In the genomic region with DNA sequence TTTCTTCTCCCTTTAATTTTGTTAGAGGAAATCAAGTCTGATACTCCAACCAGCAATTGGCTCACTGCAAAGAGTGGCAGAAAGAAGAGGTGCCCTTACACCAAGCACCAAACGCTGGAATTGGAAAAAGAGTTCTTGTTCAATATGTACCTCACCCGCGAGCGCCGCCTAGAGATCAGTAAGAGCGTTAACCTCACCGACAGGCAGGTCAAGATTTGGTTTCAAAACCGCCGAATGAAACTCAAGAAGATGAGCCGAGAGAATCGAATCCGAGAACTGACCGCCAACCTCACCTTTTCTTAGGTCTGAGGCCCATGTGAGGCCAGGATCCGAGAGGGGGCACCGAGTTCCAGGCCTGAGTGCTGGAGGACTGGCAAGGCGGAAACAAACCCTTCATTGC, we compare ENCODE assay signal across 8 mouse cellular contexts. TPM values are rescaled to one million over a fixed set of nuclear protein-coding genes. Genes with fewer than 3 reads are reported as not detected.
DNase-seq lines count a peak whose midpoint lies in the region; ATAC-seq and TF ChIP-seq lines count a peak whose summit lies in the region.

No protein-coding gene starts in this region.

- ATAC-seq in heart, embryonic 11.5 days (replicated peaks; ENCODE audit: insufficient number of reproducible peaks, low FRiP score, low TSS enrichment), result no peak
- peak; percentile 33 for ATAC-seq in CD4-positive, CD25-positive, alpha-beta regulatory T cell, adult 4 months
- ATAC-seq in limb, embryonic 14.5 days (ENCODE audit: low FRiP score, low read depth), result no peak

- peaks cover 95% of the 10 kb centered on the region for H3K27me3 ChIP-seq in heart, embryonic 11.5 days (ENCODE audit: control insufficient read depth, insufficient read depth, low read length)
- peaks cover 35% of the 10 kb centered on the region for H3K27me3 ChIP-seq in limb, embryonic 14.5 days (ENCODE audit: control insufficient read depth, insufficient read depth, low read length)

- H3K4me3 ChIP-seq in heart, embryonic 11.5 days (ENCODE audit: low read depth, low read length), result no peak overlapping the region
- H3K4me3 ChIP-seq in limb, embryonic 14.5 days (replicated peaks; ENCODE audit: low read length), result peak overlapping the region; percentile 74

- H3K36me3 ChIP-seq in heart, embryonic 11.5 days (ENCODE audit: control insufficient read depth, insufficient read depth, low read length), result no peaks in the 10 kb centered on the region
- peaks cover 20% of the 10 kb centered on the region for H3K36me3 ChIP-seq in limb, embryonic 14.5 days (ENCODE audit: control insufficient read depth, insufficient read depth, low read length)

- WGBS in heart, embryonic 11.5 days (ENCODE audit: insufficient replicate concordance), result 3% methylated on average over 16 of the region's 16 CpGs
- 8% methylated on average over 16 of the region's 16 CpGs for WGBS in limb, embryonic 14.5 days

- H3K9ac ChIP-seq in heart, embryonic 11.5 days (ENCODE audit: low read depth, low read length), result no peak overlapping the region
- H3K9ac ChIP-seq in limb, embryonic 14.5 days (ENCODE audit: low read depth, low read length, severe bottlenecking), result peak overlapping the region; percentile 91; the same call in 1 of the 2 replicates

- no peak for TF ChIP-seq POLR2A in limb, embryonic 14.5 days (IDR thresholded peaks at IDR 0.05; ENCODE audit: borderline replicate concordance, extremely low read depth, insufficient read depth, insufficient read length)

- no peaks in the 10 kb centered on the region for H3K9me3 ChIP-seq in heart, embryonic 11.5 days (replicated peaks; ENCODE audit: control insufficient read depth, low read length)
- H3K9me3 ChIP-seq in limb, embryonic 14.5 days (ENCODE audit: control insufficient read depth, low read length), result no peaks in the 10 kb centered on the region

- peaks cover 8% of the 10 kb centered on the region for H3K4me1 ChIP-seq in heart, embryonic 11.5 days (ENCODE audit: control insufficient read depth, insufficient read depth, low read length)
- H3K4me1 ChIP-seq in limb, embryonic 14.5 days (ENCODE audit: control insufficient read depth, insufficient read depth, low read length), result peaks cover 44% of the 10 kb centered on the region

- peak; percentile 70 for DNase-seq in heart, adult 11 months
- peak; percentile 81 for DNase-seq in forelimb bud, embryonic 11.5 days (ENCODE audit: low read depth, low spot score)
- no peak for DNase-seq in limb, embryonic 14.5 days (ENCODE audit: low spot score)
- DNase-seq in cerebellum, adult 9-11 months, result no peak
- DNase-seq in layer of hippocampus, adult 11-12 months (ENCODE audit: low spot score), result no peak
- DNase-seq in cerebellum, postnatal 10 days, result no peak

- H3K27ac ChIP-seq in heart, embryonic 11.5 days (ENCODE audit: low read depth, low read length), result no peak overlapping the region
- peak overlapping the region; percentile 69; the same call in 1 of the 2 replicates for H3K27ac ChIP-seq in limb, embryonic 14.5 days (replicated peaks; ENCODE audit: low read depth, low read length)

- H3K4me2 ChIP-seq in heart, embryonic 11.5 days, result no peak overlapping the region
- H3K4me2 ChIP-seq in limb, embryonic 14.5 days (replicated peaks; ENCODE audit: low read depth, low read length, severe bottlenecking), result peak overlapping the region; percentile 96

RNA-seq across cellular contexts. Expression of gene Hoxd10, which starts 2.3 kb away (rescaled TPM):
- polyA plus RNA-seq in heart, embryonic 11.5 days (2014; fragmentation: Nextera tagmentation; extraction: Ambion mirVana), result 0.11 TPM in 1 of 2 replicates, not detected in the other
- not detected for polyA plus RNA-seq in CD4-positive, CD25-positive, alpha-beta regulatory T cell, adult 4 months (2017; shearing (Covaris generic))
- polyA plus RNA-seq in limb, embryonic 14.5 days (2012; rRNA removed), result 37.9 and 39.4 TPM in 2 replicates
- 18.3 and 26.1 TPM in 2 replicates for polyA plus RNA-seq in limb, embryonic 14.5 days (2014; fragmentation: Nextera tagmentation; extraction: Ambion mirVana)

RNA-seq across cellular contexts. Expression of gene Hoxd9, which starts 3.5 kb away (rescaled TPM):
- 0.13 TPM in 1 of 2 replicates, not detected in the other for polyA plus RNA-seq in heart, embryonic 11.5 days (2014; fragmentation: Nextera tagmentation; extraction: Ambion mirVana)
- polyA plus RNA-seq in CD4-positive, CD25-positive, alpha-beta regulatory T cell, adult 4 months (2017; shearing (Covaris generic)), result not detected
- 19.6 and 25.7 TPM in 2 replicates for polyA plus RNA-seq in limb, embryonic 14.5 days (2012; rRNA removed)
- polyA plus RNA-seq in limb, embryonic 14.5 days (2014; fragmentation: Nextera tagmentation; extraction: Ambion mirVana), result 7.6 and 8.7 TPM in 2 replicates

RNA-seq across cellular contexts. Expression of gene Hoxd8, which starts 10.3 kb away (rescaled TPM):
- polyA plus RNA-seq in heart, embryonic 11.5 days (2014; fragmentation: Nextera tagmentation; extraction: Ambion mirVana), result 0.27 and 0.30 TPM in 2 replicates
- polyA plus RNA-seq in CD4-positive, CD25-positive, alpha-beta regulatory T cell, adult 4 months (2017; shearing (Covaris generic)), result not detected
- 12.7 and 13.1 TPM in 2 replicates for polyA plus RNA-seq in limb, embryonic 14.5 days (2012; rRNA removed)
- polyA plus RNA-seq in limb, embryonic 14.5 days (2014; fragmentation: Nextera tagmentation; extraction: Ambion mirVana), result 11.4 and 12.8 TPM in 2 replicates

RNA-seq across cellular contexts. Expression of gene Hoxd11, which starts 14.7 kb away (rescaled TPM):
- polyA plus RNA-seq in heart, embryonic 11.5 days (2014; fragmentation: Nextera tagmentation; extraction: Ambion mirVana), result not detected in 2 replicates
- polyA plus RNA-seq in CD4-positive, CD25-positive, alpha-beta regulatory T cell, adult 4 months (2017; shearing (Covaris generic)), result not detected
- 40.0 and 60.8 TPM in 2 replicates for polyA plus RNA-seq in limb, embryonic 14.5 days (2012; rRNA removed)
- polyA plus RNA-seq in limb, embryonic 14.5 days (2014; fragmentation: Nextera tagmentation; extraction: Ambion mirVana), result 21.4 and 30.0 TPM in 2 replicates

RNA-seq across cellular contexts. Expression of gene Hoxd3, which starts 17.7 kb away (rescaled TPM):
- 2.0 and 3.1 TPM in 2 replicates for polyA plus RNA-seq in heart, embryonic 11.5 days (2014; fragmentation: Nextera tagmentation; extraction: Ambion mirVana)
- not detected for polyA plus RNA-seq in CD4-positive, CD25-positive, alpha-beta regulatory T cell, adult 4 months (2017; shearing (Covaris generic))
- 2.3 and 2.8 TPM in 2 replicates for polyA plus RNA-seq in limb, embryonic 14.5 days (2012; rRNA removed)
- 0.59 and 0.95 TPM in 2 replicates for polyA plus RNA-seq in limb, embryonic 14.5 days (2014; fragmentation: Nextera tagmentation; extraction: Ambion mirVana)

Comparison
In these comparisons a context has a peak if more than half of its experiments do, and no peak if none do; other contexts are left out.
1. DNase-seq: peak in heart, adult 11 months (single experiment) and forelimb bud, embryonic 11.5 days (single experiment); none in limb, embryonic 14.5 days (single experiment), cerebellum, adult 9-11 months (single experiment), layer of hippocampus, adult 11-12 months (single experiment) and cerebellum, postnatal 10 days (0 of 2).
2. RNA of gene Hoxd10, which starts 2.3 kb away (polyA plus RNA-seq): 18.3 to 39.4 TPM in limb, embryonic 14.5 days; 0.11 TPM in heart, embryonic 11.5 days and not detected in CD4-positive, CD25-positive, alpha-beta regulatory T cell, adult 4 months; every median in the first group is over 10 times any median in the second.